Mouse (Mus musculus): ENCODE results near the gene Dennd6b.

DNA sequence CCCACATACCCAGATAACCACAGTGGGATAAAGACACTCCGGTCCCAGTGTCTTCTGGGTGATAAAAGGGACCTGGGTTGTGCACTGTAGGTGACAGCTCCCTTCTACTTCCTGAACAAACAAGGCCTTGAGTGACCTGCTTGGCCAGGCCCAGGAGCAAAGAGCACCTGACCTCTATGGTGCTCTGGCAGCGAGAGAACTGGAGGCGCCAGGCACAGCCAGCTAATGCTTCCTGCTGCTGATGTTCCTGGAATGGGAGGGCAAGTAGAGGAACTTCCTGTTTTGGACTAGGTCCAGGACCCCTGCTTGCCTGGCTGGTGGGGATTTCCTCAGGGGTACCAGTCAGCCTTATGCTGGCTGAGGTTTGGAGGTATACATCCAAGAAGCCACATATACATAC, 26.2 kb downstream of the Dennd6b start:
- TF ChIP-seq CTCF (IDR thresholded peaks at IDR 0.05; ENCODE audit: extremely low read depth, insufficient read length, insufficient replicate concordance, low read depth, low read length) (no peak), POLR2A (IDR thresholded peaks at IDR 0.05; ENCODE audit: low read depth, low read length) (no peak)

Data from small intestine, adult 2 months (tissue).